Mouse (Mus musculus) ES-E14 (cell line): ENCODE measurements around the gene Nrarp. TPM values are rescaled to one million over a fixed set of nuclear protein-coding genes. Genes with fewer than 3 reads are reported as not detected.

Experiments used
- DNase-seq: peaks from one replicate; pipeline ENCODE4 v3.0.0-alpha.2; 2013; ENCODE audit warnings: low read depth, low spot score
- H3K27ac ChIP-seq: 2 replicates; pipeline ENCODE4 v1.5.1; 2012; ENCODE audit warnings: low read depth, mild to moderate bottlenecking, low read length, moderate library complexity, mixed read lengths; ENCODE audit not compliant: poor library complexity, insufficient read depth, severe bottlenecking
- H3K36me3 ChIP-seq: 2 replicates; pipeline ENCODE4 v1.6.1; 2012; ENCODE audit warnings: mild to moderate bottlenecking, low read length, moderate library complexity, mixed read lengths; ENCODE audit not compliant: control insufficient read depth, poor library complexity, insufficient read depth, severe bottlenecking
- H3K4me1 ChIP-seq, 2 experiments: fragments of 150-350 bp in 1 of 2; sonication (generic) in 1 of 2; 2 replicates each; pipeline ENCODE4 v1.6.1; 2012; ENCODE audit warnings: low read length in 2 of 2, mild to moderate bottlenecking in 1 of 2, mixed read lengths in 1 of 2; ENCODE audit not compliant: control insufficient read depth in 2 of 2, insufficient read depth in 2 of 2, poor library complexity in 1 of 2
- H3K4me3 ChIP-seq, 2 experiments: fragments of 150-350 bp in 1 of 2; sonication (generic) in 1 of 2; 2 replicates each; pipeline ENCODE4 v1.5.1; 2012; ENCODE audit warnings: low read length in 2 of 2, low read depth in 1 of 2, mild to moderate bottlenecking in 1 of 2, mixed read lengths in 1 of 2; ENCODE audit not compliant: insufficient read depth in 1 of 2, poor library complexity in 1 of 2, severe bottlenecking in 1 of 2
- H3K9ac ChIP-seq: 2 replicates; pipeline ENCODE4 v1.6.1; 2012; ENCODE audit warnings: low read depth, mild to moderate bottlenecking, low read length, mixed read lengths; ENCODE audit not compliant: poor library complexity, insufficient read depth, severe bottlenecking
- H3K9me3 ChIP-seq: fragments of 150-350 bp; sonication (generic); 2 replicates; pipeline ENCODE4 v1.6.1; 2012; ENCODE audit warnings: low read depth, mild to moderate bottlenecking, low read length; ENCODE audit not compliant: control insufficient read depth, insufficient read depth
- CHD2 ChIP-seq: IDR thresholded peaks from 2 replicates; pipeline ENCODE4 v1.6.1; 2014; ENCODE audit warnings: mild to moderate bottlenecking, low read depth, low read length, inconsistent platforms
- HCFC1 ChIP-seq: IDR thresholded peaks from 2 replicates; pipeline ENCODE4 v1.6.1; 2012; ENCODE audit warnings: low read length, inconsistent platforms, borderline replicate concordance; ENCODE audit not compliant: insufficient read depth
- MAFK ChIP-seq: IDR thresholded peaks from 2 replicates; pipeline ENCODE4 v1.6.1; 2014; ENCODE audit warnings: mild to moderate bottlenecking, low read depth, low read length, inconsistent platforms; ENCODE audit not compliant: insufficient read depth
- ZC3H11A ChIP-seq: IDR thresholded peaks from 2 replicates; pipeline ENCODE4 v1.6.1; 2012; ENCODE audit warnings: low read depth, mild to moderate bottlenecking, inconsistent platforms, low read length, borderline replicate concordance
- ZNF384 ChIP-seq: IDR thresholded peaks from 2 replicates; pipeline ENCODE4 v1.6.1; 2012; ENCODE audit warnings: low read depth, low read length, inconsistent platforms
- in situ Hi-C, 2 experiments: fragments of 600-800 bp; cut with MboI; formaldehyde crosslinking; loops; one replicate each; pipeline ENCODE4 v1.15.1; 2025; ENCODE audit warnings: low sequenced_read_pairs in 2 of 2, inconsistent platforms in 1 of 2; ENCODE audit not compliant: unreplicated experiment in 2 of 2
- total RNA-seq: library from RNA; depleted of rRNA; stranded (reverse); fragments of 300-350 nt; gene quantifications from 2 replicates; pipeline ENCODE4 v1.2.3, GENCODE M21; 2012

Nrarp gene
- total RNA-seq, 1 experiment, result 1.9 TPM

DNA sequence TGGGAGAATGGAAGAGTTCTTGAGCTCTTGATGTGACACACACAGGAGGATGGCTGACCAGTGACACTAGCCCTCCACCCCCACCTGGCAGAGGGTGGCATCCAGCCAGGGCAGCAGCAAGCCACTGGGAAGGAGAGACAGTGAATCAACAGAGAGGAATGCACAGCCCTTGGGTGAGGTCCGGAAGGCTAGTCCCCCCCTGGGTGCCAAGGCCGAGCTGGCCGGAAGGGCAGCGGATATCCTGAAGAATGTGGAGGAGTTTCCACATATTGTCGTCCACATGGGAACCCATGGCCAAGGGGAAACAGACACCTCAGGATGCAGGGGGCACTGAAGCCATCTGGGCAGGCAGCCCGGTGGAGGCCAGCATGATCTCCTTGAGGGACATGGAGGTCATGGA, 35.2 kb upstream of the Nrarp start:
- H3K27ac ChIP-seq, result no peak overlapping the region
- TF ChIP-seq ZC3H11A, result no peak
- no peak for TF ChIP-seq CHD2
- TF ChIP-seq ZNF384, result no peak
- no peak for TF ChIP-seq MAFK
- no peak for TF ChIP-seq HCFC1

DNA sequence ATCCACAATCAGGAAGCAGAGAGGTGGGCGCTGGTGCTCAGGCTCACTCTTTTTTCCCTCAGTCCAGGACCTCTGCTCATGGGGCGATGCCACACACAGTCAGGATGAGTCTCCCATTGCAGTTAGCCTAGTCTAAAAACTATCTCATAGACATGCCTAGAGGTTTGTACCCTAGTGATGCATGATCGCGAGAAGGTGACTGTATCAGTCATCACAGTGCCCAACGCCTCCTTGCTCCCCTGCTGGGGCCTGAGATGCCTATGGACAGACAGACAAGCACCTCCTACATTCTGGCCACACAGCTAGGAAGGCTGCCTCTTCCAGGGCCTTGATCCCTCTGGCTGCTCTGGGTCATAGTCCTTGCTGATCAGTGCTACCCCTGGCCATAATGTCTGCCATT, 33.2 kb upstream of the Nrarp start:
- Histone ChIP-seq H3K27ac (no peak overlapping the region), H3K36me3 (no peaks in the 10 kb centered on the region), H3K9ac (no peak overlapping the region), H3K4me1 (peaks cover 0 to 4% of the 10 kb centered on the region in 2 experiments; a peak in 1 of 4 replicates), H3K4me3 (no peak overlapping the region), H3K9me3 (no peaks in the 10 kb centered on the region)
- DNase-seq, result no peak
- in situ Hi-C loops, result no loop called here
- TF ChIP-seq CHD2 (no peak), ZNF384 (no peak), HCFC1 (no peak), ZC3H11A (no peak)

More for the DNA sequence above, 35.2 kb upstream of the Nrarp start:
- DNase-seq, result no peak
- no peaks in the 10 kb centered on the region for H3K9me3 ChIP-seq
- peaks cover 0 to 6% of the 10 kb centered on the region in 2 experiments; a peak in 1 of 4 replicates for H3K4me1 ChIP-seq
- in situ Hi-C loops, result no loop called here
- H3K36me3 ChIP-seq, result no peaks in the 10 kb centered on the region
- H3K4me3 ChIP-seq, result no peak overlapping the region
- H3K9ac ChIP-seq, result no peak overlapping the region

DNA sequence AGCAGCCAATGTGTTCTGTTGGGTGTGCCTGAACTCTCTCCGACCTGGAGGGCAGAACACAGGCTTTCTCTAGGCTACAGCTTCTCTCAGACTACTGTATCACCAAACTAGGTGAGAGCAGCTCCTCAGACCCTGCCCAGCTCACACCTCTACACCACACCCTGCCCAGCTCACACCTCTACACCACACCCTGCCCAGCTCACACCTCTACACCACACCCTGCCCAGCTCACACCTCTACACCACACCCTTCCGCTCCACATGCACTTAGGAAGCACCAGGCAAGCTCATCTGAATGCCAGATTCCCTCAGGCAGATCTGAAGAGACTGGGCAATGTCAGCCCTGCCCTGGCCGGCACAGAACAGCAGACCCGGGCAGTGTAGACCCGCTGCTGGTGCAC, 32.7 kb upstream of the Nrarp start:
- no peak overlapping the region for H3K4me3 ChIP-seq
- in situ Hi-C loops, result no loop called here

DNA sequence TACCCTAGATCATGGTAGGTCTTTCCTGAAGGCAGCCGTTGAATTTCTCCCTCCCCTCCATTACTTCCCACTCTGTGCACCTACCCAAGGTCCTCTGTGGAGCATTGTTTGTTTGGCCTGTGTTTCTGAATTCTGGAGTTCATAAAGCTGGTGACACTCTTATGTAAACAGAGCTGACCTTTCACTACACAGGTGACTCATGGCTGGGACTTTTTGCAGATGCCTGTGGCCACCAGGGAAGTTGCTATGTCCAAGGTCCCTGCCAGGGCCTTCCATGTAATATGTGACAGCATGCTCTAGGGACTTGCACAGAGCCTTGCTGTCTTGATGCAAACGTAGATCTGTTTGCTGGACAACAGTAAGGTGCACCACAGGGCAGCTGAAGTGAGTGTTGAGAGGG, 30.9 kb upstream of the Nrarp start:
- no peaks in the 10 kb centered on the region for H3K9me3 ChIP-seq
- no peak overlapping the region for H3K27ac ChIP-seq
- in situ Hi-C loops, result no loop called here
- TF ChIP-seq ZC3H11A (no peak), HCFC1 (no peak), MAFK (no peak), CHD2 (no peak), ZNF384 (no peak)
- no peak overlapping the region for H3K9ac ChIP-seq
- H3K4me3 ChIP-seq, result no peak overlapping the region
- no peaks in the 10 kb centered on the region for H3K36me3 ChIP-seq
- DNase-seq, result no peak
- peaks cover 0 to 4% of the 10 kb centered on the region in 2 experiments; a peak in 1 of 4 replicates for H3K4me1 ChIP-seq

More for the DNA sequence above, 32.7 kb upstream of the Nrarp start:
- Histone ChIP-seq H3K36me3 (no peaks in the 10 kb centered on the region), H3K9ac (no peak overlapping the region), H3K27ac (no peak overlapping the region), H3K9me3 (no peaks in the 10 kb centered on the region), H3K4me1 (peaks cover 0 to 4% of the 10 kb centered on the region in 2 experiments; a peak in 1 of 4 replicates)
- TF ChIP-seq HCFC1 (no peak), MAFK (no peak), ZNF384 (no peak)
- DNase-seq, result no peak

DNA sequence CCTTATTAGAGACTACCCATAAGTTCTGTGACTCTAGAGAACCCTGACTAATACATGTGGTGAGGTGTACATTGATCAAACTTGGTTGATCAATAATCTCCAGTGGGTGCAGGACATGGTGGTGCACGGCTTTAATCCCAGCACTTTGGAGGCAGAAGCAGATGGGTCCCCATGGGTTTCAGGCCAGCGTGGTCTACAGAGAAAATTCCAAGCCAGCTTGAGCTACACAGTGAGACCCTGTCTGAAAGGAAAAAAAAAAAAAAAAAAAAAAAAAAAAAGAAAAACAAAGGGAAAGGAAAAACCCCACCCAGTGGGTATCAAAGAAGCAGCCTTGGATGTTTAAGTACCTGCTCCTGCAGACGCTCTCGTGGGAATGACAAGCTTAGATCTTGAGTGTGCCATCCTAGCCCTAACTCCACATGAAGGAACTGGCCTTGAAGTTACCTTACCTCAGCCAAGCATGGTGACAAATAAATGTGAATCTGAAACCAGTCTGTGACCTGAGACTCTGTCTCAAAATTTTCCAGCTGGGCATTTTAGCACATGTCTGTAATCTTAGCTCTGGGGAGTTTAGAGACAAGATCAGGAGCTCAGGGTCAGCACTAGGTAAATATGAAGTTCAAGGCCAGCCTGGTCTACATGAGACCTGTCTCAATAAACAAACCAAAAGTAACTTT, 29.1 kb upstream of the Nrarp start:
- in situ Hi-C loops, result no loop called here
- Histone ChIP-seq H3K9me3 (no peaks in the 10 kb centered on the region), H3K27ac (no peak overlapping the region), H3K4me1 (peaks cover 0 to 4% of the 10 kb centered on the region in 2 experiments; a peak in 1 of 4 replicates), H3K4me3 (no peak overlapping the region), H3K36me3 (no peaks in the 10 kb centered on the region), H3K9ac (no peak overlapping the region)
- peak; percentile 61; the same call in 1 of the 2 replicates for TF ChIP-seq ZNF384
- TF ChIP-seq CHD2, result no peak
- no peak for DNase-seq
